Mouse (Mus musculus): ENCODE data around the gene Shb. TPM values are rescaled to one million over a fixed set of nuclear protein-coding genes. Genes with fewer than 3 reads are reported as not detected.
"Not testable (repeated sequence)": the region's sequence is repeated elsewhere in the genome, so short reads cannot be mapped to it uniquely, and the experiment has no call there.

The Shb gene
- total RNA-seq, 2 experiments from 2014 or later = 29.7 to 46.1 TPM

DNA sequence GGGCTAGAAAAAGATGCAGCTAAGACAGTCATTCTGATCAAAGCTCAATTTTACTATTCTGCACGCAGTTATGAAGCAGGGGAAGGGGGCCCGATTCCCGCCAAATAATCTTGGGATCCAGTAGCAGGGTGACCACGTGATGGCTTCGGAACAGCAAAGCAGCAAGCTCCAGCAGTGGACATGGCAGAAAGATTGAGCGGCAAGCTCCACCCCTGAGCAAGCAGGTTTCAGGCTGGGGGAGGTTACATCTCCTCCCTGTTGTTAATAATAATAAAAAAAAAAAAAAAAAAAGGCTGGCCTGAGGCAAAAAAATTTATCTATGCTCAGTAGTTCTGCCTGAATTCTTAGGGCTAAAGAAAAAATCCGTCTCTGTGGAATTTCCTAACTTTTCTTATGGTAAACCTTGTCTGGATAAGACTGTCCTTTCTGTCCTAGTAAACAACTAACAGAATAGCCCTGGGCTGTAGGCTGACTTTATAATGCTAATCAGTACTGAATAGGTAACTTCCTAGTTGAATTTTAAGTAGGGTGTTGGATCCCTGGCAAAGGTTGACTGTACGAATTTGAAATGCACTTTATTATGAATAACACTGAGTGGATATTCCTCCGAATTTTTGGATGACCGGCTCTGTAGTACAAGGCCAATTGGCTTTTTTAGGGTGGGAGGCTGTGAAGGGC lies 151.2 kb downstream of the Shb start:
- DNase-seq; intact Hi-C loops (cut with DNase I): not testable (repeated sequence)

DNA sequence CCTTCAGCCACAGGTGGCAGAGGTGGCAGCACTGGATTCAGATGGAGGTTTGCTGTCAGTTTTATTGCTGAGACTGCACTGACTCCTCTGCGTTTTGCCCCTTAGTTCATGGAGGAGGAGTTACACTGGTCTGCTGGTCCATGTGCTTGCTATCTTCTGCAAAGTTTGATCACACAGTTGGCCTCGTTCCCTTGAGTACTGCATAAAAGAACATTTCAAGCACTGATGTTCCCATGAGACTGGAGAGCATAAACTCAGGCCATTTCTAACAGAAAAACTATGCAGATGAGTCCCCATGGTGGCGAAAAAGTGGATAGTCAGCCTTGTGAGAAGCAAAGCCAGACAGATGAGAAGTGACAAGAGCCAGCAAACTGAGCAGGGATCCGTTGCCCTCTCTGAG lies 155.7 kb downstream of the Shb start:
- DNase-seq = peak in 1 of 2 experiments; percentile 15
- intact Hi-C loops (cut with DNase I) = no loop called here

- no peak for DNase-seq
- intact Hi-C loops (cut with DNase I) = no loop called here
These were observed 157.4 kb downstream of the Shb start for GRCm38 (mm10) chr4:45374879-45375278.

Small RNAs within 50 kb of the gene (microRNA-seq; reads per million reads assigned to microRNA genes)
- gene Gm22518 = 0 reads per million in 2 experiments
- gene Gm25692 = 0 reads per million in 2 experiments

Other genes starting within 250 kb of the Shb start
- 1 to 10 TPM; 4.0 to 5.6 TPM for gene Trmt10b, start 235.3 kb downstream of the Shb start, total RNA-seq (2021)
- gene Dcaf10, start 190.4 kb downstream of the Shb start, total RNA-seq (2021) = 10 to 100 TPM; 18.1 to 19.0 TPM
- 10 to 100 TPM; 12.2 to 13.8 TPM for gene Exosc3, start 189.7 kb downstream of the Shb start, total RNA-seq (2021)
- gene Slc25a51, start 123.7 kb downstream of the Shb start, total RNA-seq (2021) = 100 to 1,000 TPM; 130 to 147 TPM